Mouse (Mus musculus): Measurements from ENCODE around the gene Ivns1abp.
"Not testable (repeated sequence)": the region's sequence is repeated elsewhere in the genome, so short reads cannot be mapped to it uniquely, and the experiment has no call there.

Ivns1abp gene

GRCm38 (mm10) chr1:151342311-151342710 is 2.0 kb upstream of the Ivns1abp start:
- no peak for DNase-seq (ENCODE audit: low spot score)

GRCm38 (mm10) chr1:151342968-151343367 is 1.3 kb upstream of the Ivns1abp start:
- no peak for DNase-seq (ENCODE audit: low spot score)

- DNase-seq (ENCODE audit: low spot score), result no peak
These were observed 550 bp upstream of the Ivns1abp start for GRCm38 (mm10) chr1:151343571-151344282.

GRCm38 (mm10) chr1:151345109-151345862 is 1.0 kb downstream of the Ivns1abp start:
- DNase-seq (ENCODE audit: low spot score), result peak; percentile 98

- DNase-seq (ENCODE audit: low spot score), result no peak
These were observed 1.6 kb downstream of the Ivns1abp start for GRCm38 (mm10) chr1:151345863-151346195.

- no peak for DNase-seq (ENCODE audit: low spot score)
These were observed 2.4 kb downstream of the Ivns1abp start for GRCm38 (mm10) chr1:151346681-151347127.

- DNase-seq (ENCODE audit: low spot score), result not testable (repeated sequence)
These were observed 4.0 kb downstream of the Ivns1abp start for GRCm38 (mm10) chr1:151348293-151348692.

GRCm38 (mm10) chr1:151352911-151353310 is 8.6 kb downstream of the Ivns1abp start:
- DNase-seq (ENCODE audit: low spot score), result no peak

GRCm38 (mm10) chr1:151355994-151356393 is 11.7 kb downstream of the Ivns1abp start:
- DNase-seq (ENCODE audit: low spot score), result no peak

- DNase-seq (ENCODE audit: low spot score), result no peak
These were observed 15.1 kb downstream of the Ivns1abp start for GRCm38 (mm10) chr1:151359374-151359773.

GRCm38 (mm10) chr1:151366944-151367605 is 22.8 kb downstream of the Ivns1abp start:
- no peak for DNase-seq (ENCODE audit: low spot score)

GRCm38 (mm10) chr1:151367721-151368324 is 23.5 kb downstream of the Ivns1abp start:
- DNase-seq (ENCODE audit: low spot score), result no peak

- DNase-seq (ENCODE audit: low spot score), result no peak
These were observed 24.2 kb downstream of the Ivns1abp start for GRCm38 (mm10) chr1:151368444-151368843.

- DNase-seq (ENCODE audit: low spot score), result no peak
These were observed 26.3 kb downstream of the Ivns1abp start for GRCm38 (mm10) chr1:151370573-151370972.

GRCm38 (mm10) chr1:151371543-151371942 is 27.3 kb downstream of the Ivns1abp start:
- no peak for DNase-seq (ENCODE audit: low spot score)

- no peak for DNase-seq (ENCODE audit: low spot score)
These were observed 28.5 kb downstream of the Ivns1abp start for GRCm38 (mm10) chr1:151372823-151373222.

GRCm38 (mm10) chr1:151377353-151377752 is 33.1 kb downstream of the Ivns1abp start:
- no peak for DNase-seq (ENCODE audit: low spot score)

GRCm38 (mm10) chr1:151390029-151390428 is 45.8 kb downstream of the Ivns1abp start:
- peak; percentile 16 for DNase-seq (ENCODE audit: low spot score)

GRCm38 (mm10) chr1:151409827-151410226 is 65.5 kb downstream of the Ivns1abp start:
- no peak for DNase-seq (ENCODE audit: low spot score)
